Mouse (Mus musculus) testis, adult 2 months (tissue): Measurements from ENCODE around the gene Pck1. TPM values are rescaled to one million over a fixed set of nuclear protein-coding genes. Genes with fewer than 3 reads are reported as not detected.

Experiments
- H3K27ac ChIP-seq: fragments of 200-500 bp; 2 replicates; pipeline ENCODE4 v1.5.1; 2012; ENCODE audit warnings: low read depth, low read length; ENCODE audit not compliant: control insufficient read depth, insufficient read depth
- H3K27me3 ChIP-seq: fragments of 200-500 bp; 2 replicates; pipeline ENCODE4 v1.6.1; 2012; ENCODE audit warnings: mild to moderate bottlenecking, low read length, moderate library complexity; ENCODE audit not compliant: control insufficient read depth, insufficient read depth
- H3K36me3 ChIP-seq: fragments of 200-500 bp; 2 replicates; pipeline ENCODE4 v1.6.1; 2012; ENCODE audit warnings: mild to moderate bottlenecking, low read length; ENCODE audit not compliant: control insufficient read depth, insufficient read depth
- H3K4me1 ChIP-seq: fragments of 200-500 bp; 2 replicates; pipeline ENCODE4 v1.6.1; 2012; ENCODE audit warnings: low read length; ENCODE audit not compliant: control insufficient read depth, insufficient read depth
- H3K4me3 ChIP-seq: fragments of 200-500 bp; 2 replicates; pipeline ENCODE4 v1.5.1; 2012; ENCODE audit warnings: low read depth, mild to moderate bottlenecking, low read length, moderate library complexity, mixed read lengths; ENCODE audit not compliant: control insufficient read depth
- CTCF ChIP-seq: fragments of 200-500 bp; IDR thresholded peaks from 2 replicates; pipeline ENCODE4 v1.5.1; 2012; ENCODE audit warnings: low read depth, mild to moderate bottlenecking, inconsistent platforms, low read length, moderate library complexity; ENCODE audit not compliant: control insufficient read depth, insufficient read depth, insufficient replicate concordance
- POLR2A ChIP-seq: fragments of 200-500 bp; IDR thresholded peaks from 2 replicates; pipeline ENCODE4 v1.6.1; 2012; ENCODE audit warnings: low read depth, mild to moderate bottlenecking, inconsistent platforms, low read length, moderate library complexity; ENCODE audit not compliant: control insufficient read depth
- polyA plus RNA-seq: library from polyadenylated mRNA; depleted of rRNA; stranded (reverse); fragments of >200 nt; gene quantifications from 2 replicates; pipeline ENCODE4 v1.2.3, GENCODE M21; 2012

Pck1 gene
- polyA plus RNA-seq, 1 experiment = 0.23 TPM

GRCm38 (mm10) chr2:173151784-173152284, 1.0 kb upstream of the Pck1 start:
- Histone ChIP-seq H3K36me3 (no peaks in the 10 kb centered on the region), H3K27ac (no peak overlapping the region), H3K4me3 (no peak overlapping the region), H3K4me1 (no peaks in the 10 kb centered on the region), H3K27me3 (no peaks in the 10 kb centered on the region)
- no peak for TF ChIP-seq CTCF
- TF ChIP-seq POLR2A = no peak

GRCm38 (mm10) chr2:173153266-173153665, 418 bp downstream of the Pck1 start:
- no peaks in the 10 kb centered on the region for H3K4me1 ChIP-seq
- no peak overlapping the region for H3K4me3 ChIP-seq
- no peaks in the 10 kb centered on the region for H3K27me3 ChIP-seq
- H3K36me3 ChIP-seq = no peaks in the 10 kb centered on the region
- no peak for TF ChIP-seq POLR2A
- no peak for TF ChIP-seq CTCF
- H3K27ac ChIP-seq = no peak overlapping the region

GRCm38 (mm10) chr2:173154513-173154912, 1.7 kb downstream of the Pck1 start:
- Histone ChIP-seq H3K27ac (no peak overlapping the region), H3K4me3 (no peak overlapping the region), H3K4me1 (no peaks in the 10 kb centered on the region), H3K36me3 (no peaks in the 10 kb centered on the region), H3K27me3 (no peaks in the 10 kb centered on the region)
- no peak for TF ChIP-seq CTCF
- TF ChIP-seq POLR2A = no peak

GRCm38 (mm10) chr2:173154962-173155361, 2.1 kb downstream of the Pck1 start:
- Histone ChIP-seq H3K4me1 (peaks cover 3% of the 10 kb centered on the region; the same call in 1 of the 2 replicates), H3K4me3 (no peak overlapping the region), H3K27ac (no peak overlapping the region), H3K36me3 (no peaks in the 10 kb centered on the region), H3K27me3 (no peaks in the 10 kb centered on the region)
- no peak for TF ChIP-seq CTCF

GRCm38 (mm10) chr2:173155907-173156306, 3.1 kb downstream of the Pck1 start:
- peaks cover 3% of the 10 kb centered on the region; the same call in 1 of the 2 replicates for H3K4me1 ChIP-seq
- H3K4me3 ChIP-seq = no peak overlapping the region
- H3K27ac ChIP-seq = no peak overlapping the region
- H3K27me3 ChIP-seq = no peaks in the 10 kb centered on the region
- TF ChIP-seq CTCF (no peak), POLR2A (no peak)
- H3K36me3 ChIP-seq = no peaks in the 10 kb centered on the region

- peaks cover 3% of the 10 kb centered on the region; the same call in 1 of the 2 replicates for H3K4me1 ChIP-seq
- H3K36me3 ChIP-seq = no peaks in the 10 kb centered on the region
- TF ChIP-seq CTCF = no peak
- no peak for TF ChIP-seq POLR2A
- no peak overlapping the region for H3K27ac ChIP-seq
- no peak overlapping the region for H3K4me3 ChIP-seq
- H3K27me3 ChIP-seq = no peaks in the 10 kb centered on the region
These were observed 4.1 kb downstream of the Pck1 start for GRCm38 (mm10) chr2:173156923-173157322.

- TF ChIP-seq POLR2A (no peak), CTCF (no peak)
- Histone ChIP-seq H3K36me3 (no peaks in the 10 kb centered on the region), H3K27me3 (no peaks in the 10 kb centered on the region), H3K27ac (no peak overlapping the region), H3K4me1 (peaks cover 3% of the 10 kb centered on the region; the same call in 1 of the 2 replicates), H3K4me3 (no peak overlapping the region)
These were observed 4.5 kb downstream of the Pck1 start for GRCm38 (mm10) chr2:173157376-173157775.

GRCm38 (mm10) chr2:173157871-173158270, 5.0 kb downstream of the Pck1 start:
- no peak overlapping the region for H3K4me3 ChIP-seq
- H3K27ac ChIP-seq = no peak overlapping the region
- no peaks in the 10 kb centered on the region for H3K27me3 ChIP-seq
- no peaks in the 10 kb centered on the region for H3K36me3 ChIP-seq
- peaks cover 3% of the 10 kb centered on the region; the same call in 1 of the 2 replicates for H3K4me1 ChIP-seq
- no peak for TF ChIP-seq CTCF
- TF ChIP-seq POLR2A = no peak
